Mouse (Mus musculus): ENCODE measurements around the gene Nsf. TPM values are rescaled to one million over a fixed set of nuclear protein-coding genes. Genes with fewer than 3 reads are reported as not detected.
A peak's percentile ranks its signal among the peaks of the same experiment; 100 is the strongest.

Nsf gene
- polyA plus RNA-seq, 1 experiment from 2014 or later, result 59.6 TPM

GRCm38 (mm10) chr11:103905506-103905905, 48.4 kb downstream of the Nsf start:
- 83% methylated on average over 9 of the region's 9 CpGs for WGBS
- Histone ChIP-seq H3K27ac (replicated peaks) (peak overlapping the region; percentile 76), H3K36me3 (peaks cover 45% of the 10 kb centered on the region), H3K9me3 (replicated peaks) (no peaks in the 10 kb centered on the region), H3K4me1 (peaks cover 44% of the 10 kb centered on the region), H3K27me3 (ENCODE audit: low read depth, poor library complexity, severe bottlenecking) (no peaks in the 10 kb centered on the region), H3K4me3 (no peak overlapping the region)
- DNase-seq (ENCODE audit: low spot score), result no peak

GRCm38 (mm10) chr11:103901581-103901966, 52.3 kb downstream of the Nsf start:
- Histone ChIP-seq H3K4me3 (no peak overlapping the region), H3K27ac (replicated peaks) (no peak overlapping the region), H3K4me1 (peaks cover 42% of the 10 kb centered on the region), H3K9me3 (replicated peaks) (no peaks in the 10 kb centered on the region), H3K36me3 (peaks cover 22% of the 10 kb centered on the region), H3K27me3 (ENCODE audit: low read depth, poor library complexity, severe bottlenecking) (no peaks in the 10 kb centered on the region)
- DNase-seq (ENCODE audit: low spot score), result no peak
- WGBS, result 89% methylated on average over 4 of the region's 4 CpGs

- H3K27me3 ChIP-seq (ENCODE audit: low read depth, poor library complexity, severe bottlenecking), result no peaks in the 10 kb centered on the region
- no peaks in the 10 kb centered on the region for H3K9me3 ChIP-seq (replicated peaks)
- DNase-seq (ENCODE audit: low spot score), result no peak
- peaks cover 22% of the 10 kb centered on the region for H3K36me3 ChIP-seq
- 76% methylated on average over 20 of the region's 20 CpGs for WGBS
- H3K4me1 ChIP-seq, result peaks cover 36% of the 10 kb centered on the region
- no peak overlapping the region for H3K4me3 ChIP-seq
- peak overlapping the region; percentile 33; the same call in 1 of the 2 replicates for H3K27ac ChIP-seq (replicated peaks)
These were observed 52.9 kb downstream of the Nsf start for GRCm38 (mm10) chr11:103900803-103901580.

GRCm38 (mm10) chr11:103896966-103897750, 56.7 kb downstream of the Nsf start:
- H3K4me1 ChIP-seq, result peaks cover 17% of the 10 kb centered on the region
- no peak overlapping the region for H3K27ac ChIP-seq (replicated peaks)
- H3K27me3 ChIP-seq (ENCODE audit: low read depth, poor library complexity, severe bottlenecking), result no peaks in the 10 kb centered on the region
- H3K9me3 ChIP-seq (replicated peaks), result no peaks in the 10 kb centered on the region
- WGBS, result 94% methylated on average over 11 of the region's 11 CpGs
- no peak overlapping the region for H3K4me3 ChIP-seq
- peaks cover 32% of the 10 kb centered on the region for H3K36me3 ChIP-seq
- no peak for DNase-seq (ENCODE audit: low spot score)

- no peaks in the 10 kb centered on the region for H3K9me3 ChIP-seq (replicated peaks)
- H3K27me3 ChIP-seq (ENCODE audit: low read depth, poor library complexity, severe bottlenecking), result no peaks in the 10 kb centered on the region
- 92% methylated on average over 4 of the region's 4 CpGs for whole genome bisulfite sequencing
- no peak overlapping the region for H3K27ac ChIP-seq (replicated peaks)
- no peak for DNase-seq (ENCODE audit: low spot score)
- peaks cover 31% of the 10 kb centered on the region for H3K36me3 ChIP-seq
- peaks cover 9% of the 10 kb centered on the region for H3K4me1 ChIP-seq
- H3K4me3 ChIP-seq, result no peak overlapping the region
These were observed 57.8 kb downstream of the Nsf start for GRCm38 (mm10) chr11:103896056-103896455.

- Histone ChIP-seq H3K36me3 (peaks cover 30% of the 10 kb centered on the region), H3K9me3 (replicated peaks) (no peaks in the 10 kb centered on the region), H3K27ac (replicated peaks) (no peak overlapping the region), H3K27me3 (ENCODE audit: low read depth, poor library complexity, severe bottlenecking) (no peaks in the 10 kb centered on the region), H3K4me3 (no peak overlapping the region), H3K4me1 (no peaks in the 10 kb centered on the region)
- 92% methylated on average over 10 of the region's 10 CpGs for WGBS
- DNase-seq (ENCODE audit: low spot score), result no peak
These were observed 61.0 kb downstream of the Nsf start for GRCm38 (mm10) chr11:103892831-103893230.

- no peaks in the 10 kb centered on the region for H3K4me1 ChIP-seq
- peaks cover 33% of the 10 kb centered on the region for H3K36me3 ChIP-seq
- no peaks in the 10 kb centered on the region for H3K9me3 ChIP-seq (replicated peaks)
- H3K27ac ChIP-seq (replicated peaks), result no peak overlapping the region
- no peaks in the 10 kb centered on the region for H3K27me3 ChIP-seq (ENCODE audit: low read depth, poor library complexity, severe bottlenecking)
- no peak overlapping the region for H3K4me3 ChIP-seq
- DNase-seq (ENCODE audit: low spot score), result no peak
- WGBS, result 87% methylated on average over 10 of the region's 10 CpGs
These were observed 62.1 kb downstream of the Nsf start for GRCm38 (mm10) chr11:103891781-103892180.

- Histone ChIP-seq H3K36me3 (peaks cover 28% of the 10 kb centered on the region), H3K27ac (replicated peaks) (no peak overlapping the region), H3K27me3 (ENCODE audit: low read depth, poor library complexity, severe bottlenecking) (peaks cover 7% of the 10 kb centered on the region; the same call in 1 of the 2 replicates), H3K4me3 (no peak overlapping the region), H3K4me1 (peaks cover 8% of the 10 kb centered on the region), H3K9me3 (replicated peaks) (no peaks in the 10 kb centered on the region)
- WGBS, result 90% methylated on average over 23 of the region's 23 CpGs
- no peak for DNase-seq (ENCODE audit: low spot score)
These were observed 63.3 kb downstream of the Nsf start for GRCm38 (mm10) chr11:103890337-103891186.

- peaks cover 7% of the 10 kb centered on the region; the same call in 1 of the 2 replicates for H3K27me3 ChIP-seq (ENCODE audit: low read depth, poor library complexity, severe bottlenecking)
- H3K27ac ChIP-seq (replicated peaks), result no peak overlapping the region
- H3K36me3 ChIP-seq, result peaks cover 28% of the 10 kb centered on the region
- no peaks in the 10 kb centered on the region for H3K9me3 ChIP-seq (replicated peaks)
- peaks cover 26% of the 10 kb centered on the region for H3K4me1 ChIP-seq
- WGBS, result 94% methylated on average over 11 of the region's 11 CpGs
- no peak overlapping the region for H3K4me3 ChIP-seq
- no peak for DNase-seq (ENCODE audit: low spot score)
These were observed 66.0 kb downstream of the Nsf start for GRCm38 (mm10) chr11:103887724-103888410.

- Histone ChIP-seq H3K27ac (replicated peaks) (peak overlapping the region; percentile 79), H3K9me3 (replicated peaks) (no peaks in the 10 kb centered on the region), H3K4me3 (peak overlapping the region; percentile 37), H3K4me1 (peaks cover 26% of the 10 kb centered on the region), H3K36me3 (peaks cover 49% of the 10 kb centered on the region), H3K27me3 (ENCODE audit: low read depth, poor library complexity, severe bottlenecking) (peaks cover 7% of the 10 kb centered on the region; the same call in 1 of the 2 replicates)
- 9% methylated on average over 13 of the region's 13 CpGs for WGBS
- peak; percentile 37 for DNase-seq (ENCODE audit: low spot score)
These were observed 69.0 kb downstream of the Nsf start for GRCm38 (mm10) chr11:103884749-103885383.

- H3K4me3 ChIP-seq, result no peak overlapping the region
- no peak for DNase-seq (ENCODE audit: low spot score)
- peaks cover 26% of the 10 kb centered on the region for H3K4me1 ChIP-seq
- 94% methylated on average over 10 of the region's 10 CpGs for WGBS
- no peaks in the 10 kb centered on the region for H3K9me3 ChIP-seq (replicated peaks)
- peak overlapping the region; percentile 79; the same call in 1 of the 2 replicates for H3K27ac ChIP-seq (replicated peaks)
- H3K36me3 ChIP-seq, result peaks cover 55% of the 10 kb centered on the region
- peaks cover 7% of the 10 kb centered on the region; the same call in 1 of the 2 replicates for H3K27me3 ChIP-seq (ENCODE audit: low read depth, poor library complexity, severe bottlenecking)
These were observed 70.1 kb downstream of the Nsf start for GRCm38 (mm10) chr11:103883793-103884192.
